Mouse (Mus musculus) layer of hippocampus, adult 2 months (tissue): Measurements from ENCODE around the gene Aak1. TPM values are rescaled to one million over a fixed set of nuclear protein-coding genes. Genes with fewer than 3 reads are reported as not detected.
A peak's percentile ranks its signal among the peaks of the same experiment; 100 is the strongest.

ENCODE experiments used
- DNase-seq, 2 experiments: peaks; one replicate each; pipeline ENCODE4 v3.0.0; 2022; ENCODE audit warnings: low spot score in 2 of 2
- H3K27ac ChIP-seq: fragments of 200-600 bp; 2 replicates; pipeline ENCODE4 v1.8.1; 2022
- H3K4me3 ChIP-seq: fragments of 200-600 bp; 2 replicates; pipeline ENCODE4 v1.8.1; 2022; ENCODE audit warnings: mild to moderate bottlenecking
- CTCF ChIP-seq: fragments of 200-600 bp; conservative IDR thresholded peaks from 2 replicates; pipeline ENCODE4 v1.8.1; 2022; ENCODE audit warnings: antibody characterized with exemption, mild to moderate bottlenecking, moderate library complexity
- total RNA-seq, 2 experiments: library from RNA; stranded (reverse); gene quantifications; 2 replicates each; pipeline ENCODE4 v1.2.3; 2021

Gene Aak1
- total RNA-seq, 2 experiments from 2014 or later: 445 to 462 TPM

- H3K4me3 ChIP-seq: peak overlapping the region; percentile 82
- DNase-seq: no peak
- peak overlapping the region; percentile 100 for H3K27ac ChIP-seq
- peak; percentile 33 for TF ChIP-seq CTCF
Measured at GRCm38 (mm10) chr6:86848580-86848914, 770 bp upstream of the Aak1 start.

- Histone ChIP-seq H3K4me3 (peak overlapping the region; percentile 82), H3K27ac (peak overlapping the region; percentile 100)
- no peak; the same call in 1 of the 2 replicates for TF ChIP-seq CTCF
- peak; percentile 54 to 60 for DNase-seq
Measured at GRCm38 (mm10) chr6:86849692-86850445, 552 bp downstream of the Aak1 start.

- H3K4me3 ChIP-seq: peak overlapping the region; percentile 82
- H3K27ac ChIP-seq: peak overlapping the region; percentile 100
- DNase-seq: no peak
- no peak for TF ChIP-seq CTCF
Measured at GRCm38 (mm10) chr6:86850588-86850987, 1.3 kb downstream of the Aak1 start.

- TF ChIP-seq CTCF: no peak
- DNase-seq: no peak
- Histone ChIP-seq H3K27ac (peak overlapping the region; percentile 100), H3K4me3 (peak overlapping the region; percentile 82)
Measured at GRCm38 (mm10) chr6:86851561-86851960, 2.2 kb downstream of the Aak1 start.

- Histone ChIP-seq H3K27ac (peak overlapping the region; percentile 61), H3K4me3 (peak overlapping the region; percentile 15; the same call in 1 of the 2 replicates)
- TF ChIP-seq CTCF: peak; percentile 12; the same call in 1 of the 2 replicates
Measured at GRCm38 (mm10) chr6:86853928-86854327, 4.6 kb downstream of the Aak1 start.

GRCm38 (mm10) chr6:86854941-86855340, 5.6 kb downstream of the Aak1 start:
- peak overlapping the region; percentile 61 for H3K27ac ChIP-seq
- no peak for DNase-seq
- no peak for TF ChIP-seq CTCF

More at GRCm38 (mm10) chr6:86853928-86854327, 4.6 kb downstream of the Aak1 start:
- no peak for DNase-seq

GRCm38 (mm10) chr6:86858606-86859005, 9.3 kb downstream of the Aak1 start:
- no peak for DNase-seq
- H3K27ac ChIP-seq: no peak overlapping the region
- TF ChIP-seq CTCF: no peak
- no peak overlapping the region for H3K4me3 ChIP-seq

More at GRCm38 (mm10) chr6:86854941-86855340, 5.6 kb downstream of the Aak1 start:
- peak overlapping the region; percentile 4; the same call in 1 of the 2 replicates for H3K4me3 ChIP-seq

GRCm38 (mm10) chr6:86860732-86861463, 11.6 kb downstream of the Aak1 start:
- no peak overlapping the region for H3K4me3 ChIP-seq
- TF ChIP-seq CTCF: no peak
- DNase-seq: no peak
- H3K27ac ChIP-seq: peak overlapping the region; percentile 25; the same call in 1 of the 2 replicates

- Histone ChIP-seq H3K4me3 (no peak overlapping the region), H3K27ac (no peak overlapping the region)
- peak; percentile 39 for TF ChIP-seq CTCF
- DNase-seq: no peak
Measured at GRCm38 (mm10) chr6:86864358-86864757, 15.0 kb downstream of the Aak1 start.

GRCm38 (mm10) chr6:86870335-86870734, 21.0 kb downstream of the Aak1 start:
- no peak for DNase-seq
- TF ChIP-seq CTCF: no peak
- Histone ChIP-seq H3K4me3 (no peak overlapping the region), H3K27ac (peak overlapping the region; percentile 36; the same call in 1 of the 2 replicates)

- no peak for DNase-seq
- TF ChIP-seq CTCF: no peak
- H3K27ac ChIP-seq: no peak overlapping the region
- H3K4me3 ChIP-seq: no peak overlapping the region
Measured at GRCm38 (mm10) chr6:86871783-86872182, 22.5 kb downstream of the Aak1 start.

GRCm38 (mm10) chr6:86874711-86875375, 25.5 kb downstream of the Aak1 start:
- Histone ChIP-seq H3K4me3 (no peak overlapping the region), H3K27ac (peak overlapping the region; percentile 58)
- no peak for DNase-seq
- no peak for TF ChIP-seq CTCF

- no peak for DNase-seq
- no peak overlapping the region for H3K4me3 ChIP-seq
- no peak for TF ChIP-seq CTCF
- H3K27ac ChIP-seq: peak overlapping the region; percentile 93; the same call in 1 of the 2 replicates
Measured at GRCm38 (mm10) chr6:86876451-86876850, 27.1 kb downstream of the Aak1 start.
